Mouse (Mus musculus): ENCODE data around the gene C1qa.

C1qa gene

GRCm38 (mm10) chr4:136863517-136863916, 35.1 kb downstream of the C1qa start:
- DNase-seq (ENCODE audit: low read depth in 1 of 2, low spot score in 2 of 2), result no peak

- no peak for DNase-seq (ENCODE audit: low read depth in 1 of 2, low spot score in 2 of 2)
Measured at GRCm38 (mm10) chr4:136862411-136862810, 36.2 kb downstream of the C1qa start.

GRCm38 (mm10) chr4:136861806-136862205, 36.8 kb downstream of the C1qa start:
- DNase-seq (ENCODE audit: low read depth in 1 of 2, low spot score in 2 of 2), result no peak

GRCm38 (mm10) chr4:136860022-136860421, 38.6 kb downstream of the C1qa start:
- no peak for DNase-seq (ENCODE audit: low read depth in 1 of 2, low spot score in 2 of 2)

- no peak for DNase-seq (ENCODE audit: low read depth in 1 of 2, low spot score in 2 of 2)
Measured at GRCm38 (mm10) chr4:136855081-136855480, 43.5 kb downstream of the C1qa start.

- no peak for DNase-seq (ENCODE audit: low read depth in 1 of 2, low spot score in 2 of 2)
Measured at GRCm38 (mm10) chr4:136852989-136853388, 45.6 kb downstream of the C1qa start.

- DNase-seq (ENCODE audit: low read depth in 1 of 2, low spot score in 2 of 2), result no peak
Measured at GRCm38 (mm10) chr4:136852119-136852518, 46.5 kb downstream of the C1qa start.

- DNase-seq (ENCODE audit: low read depth in 1 of 2, low spot score in 2 of 2), result no peak
Measured at GRCm38 (mm10) chr4:136848565-136848964, 50.0 kb downstream of the C1qa start.

GRCm38 (mm10) chr4:136847166-136847565, 51.4 kb downstream of the C1qa start:
- no peak for DNase-seq (ENCODE audit: low read depth in 1 of 2, low spot score in 2 of 2)

All from monocyte, adult 2 months (primary cell).